Mouse (Mus musculus): ENCODE measurements around the gene Gm10188. TPM values are rescaled to one million over a fixed set of nuclear protein-coding genes. Genes with fewer than 3 reads are reported as not detected.

Gm10188 gene
- not detected in 2 replicates for polyA plus RNA-seq (2014; fragmentation: Nextera tagmentation; extraction: Ambion mirVana)

DNA sequence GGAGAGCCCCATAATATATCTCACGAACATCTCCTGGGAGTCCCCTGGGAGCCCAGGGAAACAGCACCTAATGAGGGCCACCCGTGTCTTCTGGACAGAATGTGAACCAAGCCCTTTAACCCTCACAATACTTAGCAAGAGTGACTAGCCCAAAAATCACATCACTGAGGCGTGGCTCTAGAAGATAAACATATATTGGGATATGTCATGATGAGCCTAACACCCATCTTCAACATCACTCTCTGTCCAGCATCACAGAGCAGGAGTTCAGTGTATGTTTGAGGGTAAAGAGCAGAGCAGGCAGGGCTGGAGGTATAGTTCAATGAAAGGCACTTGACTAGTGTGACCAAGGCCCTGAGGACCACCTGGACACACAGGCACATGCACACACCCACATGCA is at the start of gene Gm10188:
Gm10188 (minus strand) TSS at position 101 of the 400 bp plus-strand sequence.
- H3K27me3 ChIP-seq (ENCODE audit: control insufficient read depth, insufficient read depth, low read length): 0 out of 2 replicates have a peak, but pooled peaks cover 3% of the 10 kb centered on the region
- H3K4me1 ChIP-seq (ENCODE audit: control insufficient read depth, insufficient read depth, low read length): no peaks in the 10 kb centered on the region
- no peak for ATAC-seq (ENCODE audit: insufficient number of reproducible peaks, insufficient read depth, low FRiP score, low read depth)
- H3K9ac ChIP-seq (replicated peaks; ENCODE audit: low read depth, low read length): no peak within 1 kb of the TSS
- H3K36me3 ChIP-seq (ENCODE audit: control insufficient read depth, insufficient read depth, low read length): no peaks in the 10 kb centered on the region
- H3K4me2 ChIP-seq (replicated peaks; ENCODE audit: low read depth, low read length): no peak within 1 kb of the TSS
- WGBS: 84% methylated on average over 3 of the region's 3 CpGs
- no peaks in the 10 kb centered on the region for H3K9me3 ChIP-seq (ENCODE audit: control insufficient read depth, low read depth, low read length)
- no peak within 1 kb of the TSS for H3K27ac ChIP-seq (ENCODE audit: low read length)
- H3K4me3 ChIP-seq (ENCODE audit: low read depth, low read length): no peak within 1 kb of the TSS

DNA sequence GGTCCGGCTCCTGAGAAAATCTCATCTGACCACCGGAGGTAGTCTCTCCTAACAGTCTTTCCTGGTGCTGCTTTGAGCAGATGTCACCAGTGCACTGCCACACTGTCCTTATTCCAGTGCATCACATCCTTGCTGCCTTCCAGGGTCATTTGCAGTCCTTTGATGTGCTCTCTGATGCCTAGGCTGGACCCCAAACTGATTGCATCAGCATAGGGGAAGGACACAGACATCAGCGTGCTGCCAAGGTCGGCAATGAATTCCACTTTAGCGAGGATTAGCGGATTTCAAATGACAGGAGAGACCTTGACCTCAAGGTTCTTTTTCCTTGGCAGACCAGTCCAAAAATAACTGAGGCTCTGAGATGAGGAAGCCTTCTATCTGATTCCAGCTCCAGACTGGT is 47.6 kb upstream of the Gm10188 start:
- no peak overlapping the region for H3K9ac ChIP-seq (replicated peaks; ENCODE audit: low read depth, low read length)
- no peaks in the 10 kb centered on the region for H3K27me3 ChIP-seq (ENCODE audit: control insufficient read depth, insufficient read depth, low read length)
- no peak overlapping the region for H3K4me2 ChIP-seq (replicated peaks; ENCODE audit: low read depth, low read length)
- no peaks in the 10 kb centered on the region for H3K36me3 ChIP-seq (ENCODE audit: control insufficient read depth, insufficient read depth, low read length)
- no peaks in the 10 kb centered on the region for H3K4me1 ChIP-seq (ENCODE audit: control insufficient read depth, insufficient read depth, low read length)
- WGBS: 66% methylated on average over 6 of the region's 6 CpGs
- no peak overlapping the region for H3K27ac ChIP-seq (ENCODE audit: low read length)
- ATAC-seq (ENCODE audit: insufficient number of reproducible peaks, insufficient read depth, low FRiP score, low read depth): no peak
- no peaks in the 10 kb centered on the region for H3K9me3 ChIP-seq (ENCODE audit: control insufficient read depth, low read depth, low read length)
- no peak overlapping the region for H3K4me3 ChIP-seq (ENCODE audit: low read depth, low read length)

DNA sequence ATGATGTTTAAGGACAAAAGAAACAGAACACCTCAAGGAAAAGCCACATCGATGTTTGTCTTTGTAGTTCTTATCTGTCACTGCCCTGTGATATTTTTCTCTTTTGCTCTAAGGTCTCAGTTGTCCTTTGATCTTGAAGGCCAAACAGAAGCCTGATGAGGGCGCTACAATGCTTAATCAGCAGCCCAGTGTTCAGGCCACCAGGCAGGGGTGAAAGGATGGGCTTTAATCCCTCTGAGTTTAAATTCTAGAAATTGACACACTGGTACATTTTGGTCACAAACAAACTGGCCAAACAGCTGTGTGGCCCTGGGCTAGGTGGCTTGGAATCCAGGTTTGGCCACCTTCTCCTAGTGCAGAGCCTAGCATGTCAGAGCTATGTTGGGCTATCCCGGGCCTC is 47.1 kb upstream of the Gm10188 start:
- Histone ChIP-seq H3K36me3 (ENCODE audit: control insufficient read depth, insufficient read depth, low read length) (no peaks in the 10 kb centered on the region), H3K27me3 (ENCODE audit: control insufficient read depth, insufficient read depth, low read length) (no peaks in the 10 kb centered on the region), H3K4me2 (replicated peaks; ENCODE audit: low read depth, low read length) (no peak overlapping the region), H3K9ac (replicated peaks; ENCODE audit: low read depth, low read length) (no peak overlapping the region), H3K27ac (ENCODE audit: low read length) (no peak overlapping the region), H3K9me3 (ENCODE audit: control insufficient read depth, low read depth, low read length) (no peaks in the 10 kb centered on the region), H3K4me3 (ENCODE audit: low read depth, low read length) (no peak overlapping the region), H3K4me1 (ENCODE audit: control insufficient read depth, insufficient read depth, low read length) (no peaks in the 10 kb centered on the region)
- ATAC-seq (ENCODE audit: insufficient number of reproducible peaks, insufficient read depth, low FRiP score, low read depth): no peak
- 59% methylated on average over 3 of the region's 3 CpGs for WGBS

DNA sequence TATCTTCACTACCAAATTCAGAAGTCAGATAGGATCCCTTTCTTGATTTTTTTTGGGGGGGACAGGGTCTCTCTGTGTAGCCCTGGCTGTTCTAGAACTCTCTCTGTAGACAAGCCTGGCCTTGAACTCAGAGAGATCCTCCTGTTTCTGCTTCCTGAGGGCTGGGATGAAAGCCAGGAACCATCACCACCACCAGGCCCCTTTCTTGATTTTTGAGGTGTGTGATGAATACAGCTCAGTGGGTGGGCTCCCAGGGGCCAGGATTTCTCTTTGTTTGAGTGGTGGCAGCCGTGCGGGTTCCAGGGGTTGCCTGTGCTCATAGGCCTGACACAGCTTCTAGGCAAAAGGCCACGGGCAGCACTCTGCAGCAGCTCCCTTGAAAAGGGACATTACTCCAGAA is 41.7 kb upstream of the Gm10188 start:
- no peak overlapping the region for H3K9ac ChIP-seq (replicated peaks; ENCODE audit: low read depth, low read length)
- ATAC-seq (ENCODE audit: insufficient number of reproducible peaks, insufficient read depth, low FRiP score, low read depth): no peak
- H3K36me3 ChIP-seq (ENCODE audit: control insufficient read depth, insufficient read depth, low read length): no peaks in the 10 kb centered on the region
- H3K4me1 ChIP-seq (ENCODE audit: control insufficient read depth, insufficient read depth, low read length): no peaks in the 10 kb centered on the region
- WGBS: 71% methylated on average over 3 of the region's 3 CpGs
- no peak overlapping the region for H3K27ac ChIP-seq (ENCODE audit: low read length)
- H3K4me3 ChIP-seq (ENCODE audit: low read depth, low read length): no peak overlapping the region
- no peaks in the 10 kb centered on the region for H3K9me3 ChIP-seq (ENCODE audit: control insufficient read depth, low read depth, low read length)
- H3K27me3 ChIP-seq (ENCODE audit: control insufficient read depth, insufficient read depth, low read length): no peaks in the 10 kb centered on the region
- no peak overlapping the region for H3K4me2 ChIP-seq (replicated peaks; ENCODE audit: low read depth, low read length)

DNA sequence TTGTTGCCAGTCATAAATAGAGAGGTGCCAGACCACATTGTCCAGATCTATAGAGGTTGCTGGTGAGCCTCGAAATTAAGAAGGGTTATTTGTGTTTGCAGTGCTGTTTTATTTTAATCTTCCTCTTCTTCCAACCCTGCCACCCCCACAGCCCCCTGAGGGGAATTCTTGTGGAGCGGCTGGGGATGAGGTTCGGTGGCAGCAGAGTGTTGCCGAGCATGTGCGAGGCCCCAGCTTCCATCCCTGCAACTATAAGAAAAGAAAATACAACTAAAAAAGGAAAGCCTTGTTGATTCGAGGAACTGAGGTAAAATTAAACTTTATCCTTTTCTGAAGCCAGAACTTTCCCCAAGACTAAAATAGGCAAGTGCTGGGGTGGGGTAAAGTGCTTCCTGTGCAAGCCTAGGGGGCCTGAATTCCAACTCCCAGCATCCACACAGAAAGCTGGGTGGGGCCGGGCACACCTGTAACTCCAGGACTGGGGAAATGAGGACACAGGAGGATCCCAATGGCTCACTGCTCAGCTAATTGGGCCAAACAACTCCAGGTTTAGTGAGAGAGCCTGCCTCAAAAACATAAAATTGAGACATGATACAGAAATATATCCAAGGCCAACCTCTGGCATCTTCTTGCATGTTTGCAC is 39.0 kb upstream of the Gm10188 start:
- Histone ChIP-seq H3K4me3 (ENCODE audit: low read depth, low read length) (no peak overlapping the region), H3K27ac (ENCODE audit: low read length) (no peak overlapping the region), H3K4me1 (ENCODE audit: control insufficient read depth, insufficient read depth, low read length) (no peaks in the 10 kb centered on the region), H3K4me2 (replicated peaks; ENCODE audit: low read depth, low read length) (no peak overlapping the region), H3K36me3 (ENCODE audit: control insufficient read depth, insufficient read depth, low read length) (no peaks in the 10 kb centered on the region), H3K27me3 (ENCODE audit: control insufficient read depth, insufficient read depth, low read length) (no peaks in the 10 kb centered on the region), H3K9me3 (ENCODE audit: control insufficient read depth, low read depth, low read length) (no peaks in the 10 kb centered on the region), H3K9ac (replicated peaks; ENCODE audit: low read depth, low read length) (no peak overlapping the region)
- WGBS: 72% methylated on average over 7 of the region's 7 CpGs
- no peak for ATAC-seq (ENCODE audit: insufficient number of reproducible peaks, insufficient read depth, low FRiP score, low read depth)

DNA sequence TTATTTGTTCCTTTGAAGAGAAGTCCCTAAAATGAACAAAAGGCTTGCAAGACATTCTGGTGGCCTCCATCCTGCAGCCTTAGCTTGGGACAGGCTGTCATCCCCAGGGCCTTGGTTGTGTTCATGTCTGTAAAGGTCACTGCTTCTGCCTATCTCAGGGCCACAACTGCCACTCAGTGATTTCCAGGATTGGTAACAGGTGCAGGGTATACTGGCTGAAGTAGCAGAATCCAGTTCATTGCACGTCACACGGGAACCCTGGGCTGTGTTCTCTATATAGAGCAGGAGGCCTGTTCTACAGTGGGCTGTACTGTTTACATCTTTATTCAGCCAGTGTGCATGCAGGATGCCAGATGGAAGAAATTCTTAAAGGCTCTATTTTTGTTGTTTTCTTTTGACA is 38.4 kb upstream of the Gm10188 start:
- Histone ChIP-seq H3K27me3 (ENCODE audit: control insufficient read depth, insufficient read depth, low read length) (no peaks in the 10 kb centered on the region), H3K9me3 (ENCODE audit: control insufficient read depth, low read depth, low read length) (no peaks in the 10 kb centered on the region), H3K4me2 (replicated peaks; ENCODE audit: low read depth, low read length) (no peak overlapping the region), H3K36me3 (ENCODE audit: control insufficient read depth, insufficient read depth, low read length) (no peaks in the 10 kb centered on the region), H3K9ac (replicated peaks; ENCODE audit: low read depth, low read length) (no peak overlapping the region), H3K27ac (ENCODE audit: low read length) (no peak overlapping the region), H3K4me1 (ENCODE audit: control insufficient read depth, insufficient read depth, low read length) (no peaks in the 10 kb centered on the region), H3K4me3 (ENCODE audit: low read depth, low read length) (no peak overlapping the region)
- WGBS: 73% methylated on average over 2 of the region's 2 CpGs
- no peak for ATAC-seq (ENCODE audit: insufficient number of reproducible peaks, insufficient read depth, low FRiP score, low read depth)

DNA sequence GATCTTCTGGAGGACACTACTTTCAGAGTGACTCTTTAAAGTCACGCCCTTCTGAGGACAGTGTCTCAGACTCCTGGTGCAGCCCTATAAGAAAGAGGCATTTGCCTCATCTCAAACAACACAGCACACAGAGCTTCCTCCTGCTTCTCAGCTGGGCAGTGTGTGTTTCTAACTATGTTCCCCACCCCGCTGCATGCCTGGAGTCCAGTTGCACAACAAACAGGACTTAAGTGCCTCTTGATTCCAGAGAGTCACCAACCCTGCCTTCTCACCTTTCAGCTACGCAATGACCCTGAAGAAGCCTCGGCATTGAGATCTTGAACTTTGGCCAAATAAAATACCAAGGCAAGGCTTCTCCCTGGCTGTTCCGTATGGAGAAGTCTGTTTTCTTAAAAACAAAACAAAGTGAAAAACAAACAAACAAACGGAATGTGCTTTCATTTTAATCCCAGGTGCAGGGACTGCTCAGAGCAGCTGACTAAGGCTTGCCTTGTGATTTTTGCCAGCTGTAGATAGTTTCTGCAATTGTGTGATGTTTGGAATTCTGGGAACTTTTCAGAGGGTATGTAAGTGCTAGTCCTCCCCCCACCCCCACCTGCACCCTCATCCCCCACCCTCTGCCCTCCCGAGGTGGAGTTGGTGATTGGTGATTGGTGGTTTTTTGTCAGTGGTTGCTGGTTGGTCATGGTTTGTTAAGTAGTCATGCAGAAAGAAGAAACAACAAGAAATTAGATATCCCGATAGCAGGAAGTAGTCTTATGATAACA is 37.4 kb upstream of the Gm10188 start:
- ATAC-seq (ENCODE audit: insufficient number of reproducible peaks, insufficient read depth, low FRiP score, low read depth): no peak
- no peaks in the 10 kb centered on the region for H3K27me3 ChIP-seq (ENCODE audit: control insufficient read depth, insufficient read depth, low read length)
- H3K4me2 ChIP-seq (replicated peaks; ENCODE audit: low read depth, low read length): no peak overlapping the region
- H3K9ac ChIP-seq (replicated peaks; ENCODE audit: low read depth, low read length): no peak overlapping the region
- H3K27ac ChIP-seq (ENCODE audit: low read length): no peak overlapping the region
- H3K36me3 ChIP-seq (ENCODE audit: control insufficient read depth, insufficient read depth, low read length): no peaks in the 10 kb centered on the region
- no peaks in the 10 kb centered on the region for H3K4me1 ChIP-seq (ENCODE audit: control insufficient read depth, insufficient read depth, low read length)
- WGBS: 42% methylated on average over 8 of the region's 8 CpGs
- H3K9me3 ChIP-seq (ENCODE audit: control insufficient read depth, low read depth, low read length): no peaks in the 10 kb centered on the region
- no peak overlapping the region for H3K4me3 ChIP-seq (ENCODE audit: low read depth, low read length)

DNA sequence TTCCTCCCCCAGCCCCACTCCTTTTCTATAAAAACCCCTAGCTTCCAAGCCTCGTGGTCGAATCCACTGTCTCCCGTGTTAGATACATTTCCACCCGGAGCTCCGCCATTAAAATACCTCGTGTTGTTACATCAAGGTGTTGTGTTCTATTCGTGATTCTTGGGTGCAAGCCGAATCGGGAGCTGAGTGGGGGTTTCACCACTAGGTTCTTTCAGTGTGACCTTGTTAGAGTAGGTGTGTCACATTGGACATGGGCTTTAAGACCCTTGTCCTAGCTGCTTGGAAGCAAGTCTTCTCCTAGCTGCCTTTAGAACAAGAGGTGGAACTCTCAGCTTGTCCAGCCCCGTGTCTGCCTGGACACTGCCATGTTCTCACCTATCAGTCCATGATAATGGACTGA is 36.4 kb upstream of the Gm10188 start:
- H3K27ac ChIP-seq (ENCODE audit: low read length): no peak overlapping the region

More for the DNA sequence above, 36.4 kb upstream of the Gm10188 start:
- WGBS: 90% methylated on average over 10 of the region's 10 CpGs
- H3K4me3 ChIP-seq (ENCODE audit: low read depth, low read length): no peak overlapping the region
- H3K27me3 ChIP-seq (ENCODE audit: control insufficient read depth, insufficient read depth, low read length): no peaks in the 10 kb centered on the region
- no peaks in the 10 kb centered on the region for H3K36me3 ChIP-seq (ENCODE audit: control insufficient read depth, insufficient read depth, low read length)
- H3K9ac ChIP-seq (replicated peaks; ENCODE audit: low read depth, low read length): no peak overlapping the region
- no peak for ATAC-seq (ENCODE audit: insufficient number of reproducible peaks, insufficient read depth, low FRiP score, low read depth)
- H3K4me1 ChIP-seq (ENCODE audit: control insufficient read depth, insufficient read depth, low read length): no peaks in the 10 kb centered on the region
- no peaks in the 10 kb centered on the region for H3K9me3 ChIP-seq (ENCODE audit: control insufficient read depth, low read depth, low read length)
- H3K4me2 ChIP-seq (replicated peaks; ENCODE audit: low read depth, low read length): no peak overlapping the region
